25 mouse cellular contexts compared by ENCODE assay signal in the genomic region with DNA sequence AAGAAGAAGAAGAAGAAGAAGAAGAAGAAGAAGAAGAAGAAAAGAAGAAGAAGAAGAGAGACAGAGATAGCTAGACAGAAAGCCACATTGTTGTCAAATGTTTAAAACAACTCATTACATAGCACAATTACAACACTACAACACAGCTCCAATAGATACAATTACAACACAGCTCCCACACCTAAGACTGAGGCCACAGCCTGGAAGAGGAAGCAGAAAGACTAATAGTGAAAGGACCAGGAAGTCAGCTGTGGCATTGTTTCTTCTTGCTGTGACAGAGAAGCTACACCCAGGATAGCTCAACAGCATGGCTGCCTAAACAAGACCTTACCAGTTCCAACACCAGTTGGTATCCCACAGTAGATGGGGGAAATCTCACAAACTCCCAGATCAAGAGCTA. TPM values are rescaled to one million over a fixed set of nuclear protein-coding genes. Genes with fewer than 3 reads are reported as not detected.
"Had no signal": no experiment of that assay in that cellular context is flagged by ENCODE, and none has a peak within 500 bp of the region (broad histone marks: within the 10 kb centered on the region; RNA-seq: fewer than 3 reads in every experiment).

No protein-coding gene starts in this region.

- H3K4me1 ChIP-seq: limb, embryonic 12.5 days; limb, embryonic 15.5 days; lung, embryonic 15.5 days; megakaryocyte, embryonic 14.5 days; midbrain, embryonic 13.5 days; neural tube, embryonic 13.5 days had no signal

- H3K27ac ChIP-seq: kidney, embryonic 15.5 days; limb, embryonic 12.5 days; limb, embryonic 15.5 days; liver, embryonic 14.5 days; lung, embryonic 15.5 days; midbrain, embryonic 10.5 days; midbrain, embryonic 13.5 days; neural tube, embryonic 13.5 days had no signal

- H3K36me3 ChIP-seq: kidney, embryonic 15.5 days; limb, embryonic 12.5 days; limb, embryonic 15.5 days; lung, embryonic 15.5 days; midbrain, embryonic 10.5 days; midbrain, embryonic 13.5 days; neural tube, embryonic 13.5 days had no signal

- DNase-seq: kidney, adult 11 months; kidney, adult 8-10 months; kidney, postnatal 14 days; kidney, postnatal 4 days; left cerebral cortex, postnatal 4 days; liver, postnatal 0 days; lung, postnatal 10 days; lung, postnatal 4 days; thymus, adult 18-20 months; thymus, postnatal 25 days had no signal

- H3K9me3 ChIP-seq: kidney, embryonic 15.5 days; limb, embryonic 12.5 days; limb, embryonic 15.5 days; lung, embryonic 15.5 days; midbrain, embryonic 10.5 days; midbrain, embryonic 13.5 days; neural tube, embryonic 13.5 days had no signal

- H3K4me2 ChIP-seq: kidney, embryonic 15.5 days; limb, embryonic 12.5 days; limb, embryonic 15.5 days; liver, embryonic 11.5 days; lung, embryonic 15.5 days; midbrain, embryonic 13.5 days; neural tube, embryonic 13.5 days had no signal

- H3K9ac ChIP-seq: kidney, embryonic 15.5 days; limb, embryonic 12.5 days; limb, embryonic 15.5 days; liver, embryonic 14.5 days; liver, postnatal 0 days; lung, embryonic 15.5 days; midbrain, embryonic 13.5 days; neural tube, embryonic 13.5 days had no signal

- ATAC-seq: liver, postnatal 0 days; midbrain, embryonic 13.5 days had no signal

- H3K27me3 ChIP-seq: kidney, embryonic 15.5 days; limb, embryonic 12.5 days; limb, embryonic 15.5 days; lung, embryonic 15.5 days; midbrain, embryonic 13.5 days; neural tube, embryonic 13.5 days had no signal

- H3K4me3 ChIP-seq: kidney, embryonic 15.5 days; limb, embryonic 12.5 days; limb, embryonic 15.5 days; lung, embryonic 15.5 days; megakaryocyte, embryonic 14.5 days; midbrain, embryonic 10.5 days; midbrain, embryonic 13.5 days; neural tube, embryonic 13.5 days had no signal

RNA-seq across cellular contexts. Expression of a gene that starts 46.5 kb away (rescaled TPM):
- total RNA-seq: midbrain, postnatal 0 days had no signal
- polyA plus RNA-seq: kidney, embryonic 15.5 days; liver, embryonic 11.5 days; liver, embryonic 14.5 days; liver, postnatal 0 days; lung, embryonic 15.5 days; midbrain, embryonic 10.5 days; small intestine, adult 2 months; spleen, adult 2 months; stomach, embryonic 16.5 days; testis, adult 2 months had no signal
